In the genomic region with DNA sequence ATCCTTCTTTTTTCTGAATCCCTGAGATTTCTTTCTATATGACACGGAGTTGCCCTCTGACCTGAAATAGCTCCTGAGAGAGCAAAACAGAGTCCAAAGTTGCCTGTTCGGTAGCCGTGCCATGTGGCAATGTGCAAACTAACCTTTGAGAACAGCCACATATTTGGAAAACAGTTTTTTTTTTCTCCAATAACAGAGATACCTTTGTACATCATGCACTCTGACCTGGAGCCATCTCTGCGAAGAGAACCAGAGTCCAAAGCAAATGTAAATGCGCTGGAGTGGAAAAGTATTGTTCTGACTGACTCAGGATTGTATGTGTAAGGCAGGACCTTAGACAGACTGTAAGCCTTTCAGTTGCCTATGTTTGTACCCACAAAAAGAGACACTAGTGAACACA, we compare ENCODE assay signal across 21 mouse cellular contexts. TPM values are rescaled to one million over a fixed set of nuclear protein-coding genes. Genes with fewer than 3 reads are reported as not detected.
DNase-seq lines count a peak whose midpoint lies in the region; ATAC-seq and TF ChIP-seq lines count a peak whose summit lies in the region.
"Had no signal": no experiment of that assay in that cellular context is flagged by ENCODE, and none has a peak within 500 bp of the region (broad histone marks: within the 10 kb centered on the region; RNA-seq: fewer than 3 reads in every experiment).

No protein-coding gene starts in this region.

- ATAC-seq in kidney, embryonic 15.5 days (replicated peaks; ENCODE audit: low FRiP score): no peak
- no peak for ATAC-seq in liver, embryonic 12.5 days
- ATAC-seq: midbrain, embryonic 15.5 days had no signal

- no peak overlapping the region for H3K27ac ChIP-seq in kidney, embryonic 15.5 days
- H3K27ac ChIP-seq in liver, embryonic 12.5 days: peak overlapping the region; percentile 23; the same call in 1 of the 2 replicates
- H3K27ac ChIP-seq in left cerebral cortex, adult 2 months: no peak overlapping the region
- H3K27ac ChIP-seq: gastrocnemius, adult 2 months; heart, embryonic 13.5 days; hindbrain, embryonic 14.5 days; layer of hippocampus, adult 2 months; limb, embryonic 15.5 days; midbrain, embryonic 15.5 days; neural tube, embryonic 15.5 days had no signal

- H3K4me2 ChIP-seq in kidney, embryonic 15.5 days: no peak overlapping the region
- peak overlapping the region; percentile 72 for H3K4me2 ChIP-seq in liver, embryonic 12.5 days
- H3K4me2 ChIP-seq: heart, embryonic 13.5 days; hindbrain, embryonic 14.5 days; limb, embryonic 15.5 days; midbrain, embryonic 15.5 days; neural tube, embryonic 15.5 days had no signal

- WGBS in kidney, embryonic 15.5 days: 80% methylated on average over 5 of the region's 5 CpGs
- WGBS in liver, embryonic 12.5 days (ENCODE audit: insufficient replicate concordance): 62% methylated on average over 5 of the region's 5 CpGs
- WGBS in lung, adult 2 months: 88% methylated on average over 5 of the region's 5 CpGs

- H3K4me3 ChIP-seq in kidney, embryonic 15.5 days (replicated peaks): no peak overlapping the region
- no peak overlapping the region for H3K4me3 ChIP-seq in liver, embryonic 12.5 days
- no peak overlapping the region for H3K4me3 ChIP-seq in lung, adult 2 months (replicated peaks; ENCODE audit: extremely low read depth, low read depth, low read length)
- H3K4me3 ChIP-seq in left cerebral cortex, adult 2 months: no peak overlapping the region
- H3K4me3 ChIP-seq: gastrocnemius, adult 2 months; heart, embryonic 13.5 days; layer of hippocampus, adult 2 months; limb, embryonic 15.5 days; megakaryocyte, embryonic 14.5 days; midbrain, embryonic 15.5 days; myocyte; neural tube, embryonic 15.5 days had no signal

- peaks cover 56% of the 10 kb centered on the region for H3K27me3 ChIP-seq in kidney, embryonic 15.5 days
- H3K27me3 ChIP-seq in liver, embryonic 12.5 days (replicated peaks): peaks cover 52% of the 10 kb centered on the region

- peak; percentile 48 for DNase-seq in kidney, adult 18-20 months
- peak; percentile 78 for DNase-seq in kidney, adult 9 months
- peak; percentile 71 for DNase-seq in yolk sac, embryonic 10.5 days (ENCODE audit: low spot score)
- DNase-seq in lung, adult 2 months: no peak
- DNase-seq in left cerebral cortex, adult 2 months (ENCODE audit: extremely low spot score in 1 of 2, low spot score in 2 of 2): no peak
- DNase-seq: cerebellum, adult 8-10 months; gastrocnemius, adult 2 months; heart, postnatal 36 days; right cerebral cortex, postnatal 14 days had no signal

- H3K36me3 ChIP-seq in kidney, embryonic 15.5 days: no peaks in the 10 kb centered on the region
- H3K36me3 ChIP-seq in liver, embryonic 12.5 days: no peaks in the 10 kb centered on the region
- H3K36me3 ChIP-seq: heart, embryonic 13.5 days; limb, embryonic 15.5 days; midbrain, embryonic 15.5 days; neural tube, embryonic 15.5 days had no signal

- H3K4me1 ChIP-seq in kidney, embryonic 15.5 days: peaks cover 14% of the 10 kb centered on the region
- H3K4me1 ChIP-seq in liver, embryonic 12.5 days: peaks cover 13% of the 10 kb centered on the region
- no peaks in the 10 kb centered on the region for H3K4me1 ChIP-seq in lung, adult 2 months (ENCODE audit: control insufficient read depth, insufficient read depth, low read length)

- intact Hi-C loops in left cerebral cortex, adult 2 months (cut with DNase I): no loop called here

- no peak for TF ChIP-seq POLR2A in lung, adult 2 months (IDR thresholded peaks at IDR 0.05; ENCODE audit: borderline replicate concordance, extremely low read depth, low read depth, low read length)

- no peak for TF ChIP-seq CTCF in lung, adult 2 months (IDR thresholded peaks at IDR 0.05; ENCODE audit: insufficient read depth, low read length)
- TF ChIP-seq CTCF in left cerebral cortex, adult 2 months (IDR thresholded peaks at IDR 0.05): no peak

- H3K9ac ChIP-seq in kidney, embryonic 15.5 days: no peak overlapping the region
- no peak overlapping the region for H3K9ac ChIP-seq in liver, embryonic 12.5 days
- H3K9ac ChIP-seq: heart, embryonic 13.5 days; hindbrain, embryonic 14.5 days; limb, embryonic 15.5 days; midbrain, embryonic 15.5 days; neural tube, embryonic 15.5 days had no signal

- no peaks in the 10 kb centered on the region for H3K9me3 ChIP-seq in kidney, embryonic 15.5 days (replicated peaks)
- H3K9me3 ChIP-seq in liver, embryonic 12.5 days (replicated peaks): no peaks in the 10 kb centered on the region
- H3K9me3 ChIP-seq: heart, embryonic 13.5 days; limb, embryonic 15.5 days; midbrain, embryonic 15.5 days; neural tube, embryonic 15.5 days had no signal

RNA-seq across cellular contexts. Expression of gene Slc27a2, which starts 3.3 kb away (rescaled TPM):
- 32.9 and 35.3 TPM in 2 replicates for polyA plus RNA-seq in kidney, embryonic 15.5 days (2015; fragmentation: Nextera tagmentation; extraction: Ambion mirVana)
- polyA plus RNA-seq in liver, embryonic 12.5 days (2016; fragmentation: Nextera tagmentation; extraction: Ambion mirVana): 53.1 and 56.3 TPM in 2 replicates
- 2.4 and 2.7 TPM in 2 replicates for polyA plus RNA-seq in lung, adult 2 months (2012; rRNA removed)
- total RNA-seq in left cerebral cortex, adult 2 months (2021): 1 to 10 TPM; 7.4 to 8.3 TPM
- total RNA-seq: gastrocnemius, adult 2 months had no signal
- polyA plus RNA-seq: C2C12, myocyte had no signal

RNA-seq across cellular contexts. Expression of gene Atp8b4, which starts 55.1 kb away (rescaled TPM):
- 0.18 and 0.54 TPM in 2 replicates for polyA plus RNA-seq in kidney, embryonic 15.5 days (2015; fragmentation: Nextera tagmentation; extraction: Ambion mirVana)
- polyA plus RNA-seq in liver, embryonic 12.5 days (2016; fragmentation: Nextera tagmentation; extraction: Ambion mirVana): 2.2 and 2.5 TPM in 2 replicates
- 1.0 and 1.8 TPM in 2 replicates for polyA plus RNA-seq in lung, adult 2 months (2012; rRNA removed)
- total RNA-seq in left cerebral cortex, adult 2 months (2021): under 1 TPM in 1 of 2 experiments, not detected in 1; 0.09 TPM
- total RNA-seq: layer of hippocampus, adult 2 months; left cerebral cortex, postnatal 36 days had no signal

Comparison
In these comparisons a context has a peak if more than half of its experiments do, and no peak if none do; other contexts are left out.
1. DNase-seq: peak in kidney, adult 18-20 months (single experiment), kidney, adult 9 months (single experiment) and yolk sac, embryonic 10.5 days (single experiment); none in lung, adult 2 months (single experiment) and left cerebral cortex, adult 2 months (0 of 2).